Mouse (Mus musculus) heart, adult 2 months (tissue): ENCODE data around the gene Kcnc1. TPM values are rescaled to one million over a fixed set of nuclear protein-coding genes. Genes with fewer than 3 reads are reported as not detected.

Experiments
- DNase-seq, 2 experiments: peaks; one replicate each; pipeline ENCODE4 v3.0.0; 2021
- H3K27ac ChIP-seq: fragments of 200-600 bp; 2 replicates; pipeline ENCODE4 v1.8.1; 2022
- H3K27me3 ChIP-seq: fragments of 200-500 bp; 2 replicates; pipeline ENCODE4 v1.6.1; 2012; ENCODE audit warnings: mild to moderate bottlenecking, low read length, inconsistent platforms, mixed read lengths; ENCODE audit not compliant: control insufficient read depth, insufficient read depth
- H3K36me3 ChIP-seq: fragments of 200-500 bp; 2 replicates; pipeline ENCODE4 v1.6.1; 2012; ENCODE audit warnings: low read length, inconsistent platforms; ENCODE audit not compliant: control insufficient read depth, insufficient read depth
- H3K4me1 ChIP-seq: fragments of 200-500 bp; 2 replicates; pipeline ENCODE4 v1.6.1; 2011; ENCODE audit warnings: low read length; ENCODE audit not compliant: control insufficient read depth, insufficient read depth
- H3K4me3 ChIP-seq: fragments of 200-600 bp; 2 replicates; pipeline ENCODE4 v1.8.1; 2022
- H3K79me2 ChIP-seq: fragments of 200-500 bp; replicated peaks from 2 replicates; pipeline ENCODE4 v1.6.1; 2012; ENCODE audit warnings: mild to moderate bottlenecking, inconsistent platforms, low read length, moderate library complexity, mixed read lengths; ENCODE audit not compliant: control insufficient read depth, insufficient read depth
- H3K9ac ChIP-seq: fragments of 200-500 bp; 2 replicates; pipeline ENCODE4 v1.6.1; 2012; ENCODE audit warnings: low read depth, mild to moderate bottlenecking, control low read depth, inconsistent platforms, low read length, mixed read lengths
- CTCF ChIP-seq: fragments of 200-600 bp; IDR thresholded peaks from 2 replicates; pipeline ENCODE4 v1.8.1; 2022; ENCODE audit warnings: antibody characterized with exemption, mild to moderate bottlenecking, moderate library complexity
- EP300 ChIP-seq: fragments of 200-500 bp; IDR thresholded peaks from 2 replicates; pipeline ENCODE4 v1.6.1; 2011; ENCODE audit warnings: low read depth, low read length, control low read depth; ENCODE audit not compliant: insufficient read depth
- POLR2A ChIP-seq: fragments of 200-500 bp; IDR thresholded peaks from 2 replicates; pipeline ENCODE4 v1.6.1; 2011; ENCODE audit warnings: mild to moderate bottlenecking, low read depth, low read length, control low read depth; ENCODE audit not compliant: insufficient read depth
- WGBS: fragments of 180-500 bp; shearing (Covaris S2); methylation state at CpG from one replicate; pipeline ENCODE4 v1.1.7; 2018; 5-methylcytosine and 5-hydroxymethylcytosine counted together
- intact Hi-C: fragments of 180-260 bp; cut with DNase I; formaldehyde crosslinking; loops from one replicate; pipeline ENCODE4 v1.15.1; 2025
- polyA plus RNA-seq: library from polyadenylated mRNA; depleted of rRNA; stranded (reverse); fragments of >200 nt; gene quantifications from 2 replicates; pipeline ENCODE4 v1.2.3, GENCODE M21; 2012
- total RNA-seq, 2 experiments: library from RNA; stranded (reverse); gene quantifications; 2 replicates each; pipeline ENCODE4 v1.2.3; 2021

The Kcnc1 gene
- total and polyA plus RNA-seq, 3 experiments = 0.09 to 0.21 (median 0.10) TPM

DNA sequence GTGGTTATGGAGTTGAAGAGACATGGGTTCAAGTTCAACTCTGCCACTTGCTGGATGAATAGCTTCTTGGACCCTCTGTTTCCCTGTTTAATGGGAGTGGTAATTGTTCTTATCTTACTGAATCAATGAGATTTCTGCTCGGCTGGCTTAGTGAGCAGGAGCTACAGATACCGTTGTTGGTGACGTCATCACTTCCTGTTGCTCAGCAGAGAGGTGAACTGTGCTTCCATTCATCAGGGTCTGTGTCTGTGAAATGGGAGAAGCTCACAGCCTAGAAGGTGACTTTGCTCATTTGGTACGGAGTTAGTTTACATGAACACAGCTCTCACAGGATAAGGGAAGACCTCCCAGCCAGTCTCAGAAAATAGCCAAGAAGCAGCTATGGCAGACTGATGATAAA is 42.4 kb upstream of the Kcnc1 start:
- H3K9ac ChIP-seq = no peak overlapping the region
- intact Hi-C loops = no loop called here
- peaks cover 3% of the 10 kb centered on the region for H3K27me3 ChIP-seq
- 25% methylated on average over 4 of the region's 4 CpGs for WGBS
- H3K79me2 ChIP-seq = no peaks in the 10 kb centered on the region
- H3K4me1 ChIP-seq = no peaks in the 10 kb centered on the region
- no peaks in the 10 kb centered on the region for H3K36me3 ChIP-seq
- no peak for DNase-seq
- TF ChIP-seq EP300 (no peak), CTCF (no peak), POLR2A (no peak)
- no peak overlapping the region for H3K27ac ChIP-seq
- H3K4me3 ChIP-seq = no peak overlapping the region

DNA sequence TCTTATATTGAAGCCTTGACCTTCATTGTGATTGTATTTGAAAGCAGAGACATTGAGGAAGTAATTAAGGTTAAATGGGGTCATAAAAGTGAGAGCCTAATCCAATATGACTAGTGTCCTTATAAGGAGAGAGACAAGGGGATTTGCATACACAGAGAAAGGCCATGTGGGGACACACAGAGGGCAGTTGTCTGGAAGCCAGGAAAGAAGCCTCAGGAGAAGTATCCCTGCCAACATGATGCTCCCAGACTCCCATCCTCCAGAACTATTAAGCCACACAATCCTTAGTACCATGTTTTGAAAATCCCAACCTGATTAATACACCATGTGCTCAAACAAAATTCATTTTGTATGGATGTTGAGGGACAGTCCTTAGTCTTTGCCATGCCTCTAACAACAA is 34.5 kb upstream of the Kcnc1 start:
- Histone ChIP-seq H3K27me3 (no peaks in the 10 kb centered on the region; the same call in 1 of the 2 replicates), H3K79me2 (no peaks in the 10 kb centered on the region), H3K4me1 (no peaks in the 10 kb centered on the region), H3K4me3 (no peak overlapping the region), H3K27ac (no peak overlapping the region), H3K9ac (no peak overlapping the region), H3K36me3 (no peaks in the 10 kb centered on the region)
- intact Hi-C loops = no loop called here
- no peak for DNase-seq
- TF ChIP-seq POLR2A = no peak
- no peak for TF ChIP-seq CTCF
- TF ChIP-seq EP300 = no peak

DNA sequence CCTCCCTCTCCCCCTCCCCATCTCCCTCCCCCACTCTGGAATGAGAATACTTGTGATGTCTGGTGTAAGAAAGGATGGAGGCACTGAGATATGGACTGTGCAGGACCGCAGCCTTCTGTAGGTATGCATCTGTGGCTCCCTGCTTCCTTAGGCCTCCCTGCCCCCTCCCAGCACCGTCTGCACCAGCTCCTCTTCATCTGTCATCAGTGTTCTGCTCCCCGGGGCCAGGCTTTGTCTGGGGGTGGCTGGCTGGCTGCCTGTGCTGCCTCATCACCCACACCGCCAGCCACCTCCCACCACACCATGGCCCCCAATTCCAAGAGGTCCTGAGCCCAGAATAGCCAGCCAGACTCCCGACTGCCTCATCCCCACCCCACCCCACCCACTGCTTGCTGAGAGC is 32.1 kb upstream of the Kcnc1 start:
- intact Hi-C loops = no loop called here
- DNase-seq = no peak
- Histone ChIP-seq H3K27me3 (no peaks in the 10 kb centered on the region; the same call in 1 of the 2 replicates), H3K9ac (no peak overlapping the region), H3K27ac (no peak overlapping the region), H3K36me3 (no peaks in the 10 kb centered on the region), H3K4me3 (no peak overlapping the region), H3K4me1 (no peaks in the 10 kb centered on the region), H3K79me2 (no peaks in the 10 kb centered on the region)
- 37% methylated on average over 5 of the region's 5 CpGs for WGBS
- TF ChIP-seq CTCF (no peak), POLR2A (no peak), EP300 (no peak)

DNA sequence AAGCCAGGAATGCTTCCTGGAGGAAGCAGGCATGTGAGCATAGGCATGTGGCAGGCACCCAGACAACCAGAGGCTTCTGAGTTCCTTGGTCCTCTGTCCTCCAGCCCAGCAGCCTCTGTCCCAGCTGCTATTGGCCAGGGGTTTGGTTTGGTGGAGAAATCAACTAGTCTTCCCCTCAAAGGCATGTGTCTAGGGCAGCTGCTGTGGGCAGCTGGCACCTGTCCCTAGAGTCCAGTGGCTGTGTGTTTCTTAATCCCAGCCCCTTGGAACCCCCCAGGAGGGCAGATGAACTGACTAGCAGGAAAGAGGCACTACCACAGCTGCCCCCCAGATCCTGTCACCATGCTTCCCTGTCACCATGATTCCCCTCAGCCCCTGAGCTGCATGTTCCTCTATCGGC is 30.5 kb upstream of the Kcnc1 start:
- Histone ChIP-seq H3K4me3 (no peak overlapping the region), H3K9ac (no peak overlapping the region), H3K79me2 (no peaks in the 10 kb centered on the region), H3K27ac (no peak overlapping the region), H3K36me3 (no peaks in the 10 kb centered on the region), H3K4me1 (peaks cover under 1% of the 10 kb centered on the region; the same call in 1 of the 2 replicates), H3K27me3 (no peaks in the 10 kb centered on the region; the same call in 1 of the 2 replicates)
- intact Hi-C loops = no loop called here
- DNase-seq = no peak
- TF ChIP-seq POLR2A = no peak
- no peak for TF ChIP-seq CTCF
- TF ChIP-seq EP300 = no peak
- 64% methylated on average over 1 of the region's 1 CpGs for WGBS

DNA sequence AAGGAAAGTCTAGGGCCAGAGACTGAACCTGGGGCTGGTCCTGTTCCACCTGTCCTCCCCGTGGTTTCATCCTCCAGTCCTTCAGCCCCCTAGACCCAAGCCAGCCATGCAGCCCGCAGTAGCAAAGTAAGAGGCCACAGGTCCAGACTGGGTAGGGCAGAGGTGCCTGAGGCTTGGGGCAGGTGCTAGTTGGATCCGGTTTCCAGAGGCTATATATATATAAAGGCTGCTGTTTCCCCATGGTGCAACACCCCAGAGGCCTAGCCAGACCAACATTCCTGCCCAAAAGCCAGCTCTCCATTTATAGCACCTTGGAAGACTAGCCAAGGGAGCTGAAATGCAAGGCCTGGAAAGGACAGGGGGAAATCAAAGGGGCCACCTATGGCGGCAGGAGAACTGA is 25.2 kb upstream of the Kcnc1 start:
- Histone ChIP-seq H3K9ac (no peak overlapping the region), H3K4me1 (peaks cover 3% of the 10 kb centered on the region), H3K27me3 (no peaks in the 10 kb centered on the region), H3K79me2 (no peaks in the 10 kb centered on the region), H3K4me3 (no peak overlapping the region), H3K27ac (no peak overlapping the region), H3K36me3 (no peaks in the 10 kb centered on the region)
- TF ChIP-seq POLR2A (no peak), CTCF (no peak), EP300 (no peak)
- intact Hi-C loops = no loop called here
- 46% methylated on average over 4 of the region's 4 CpGs for WGBS
- peak in 1 of 2 experiments; percentile 29 for DNase-seq

DNA sequence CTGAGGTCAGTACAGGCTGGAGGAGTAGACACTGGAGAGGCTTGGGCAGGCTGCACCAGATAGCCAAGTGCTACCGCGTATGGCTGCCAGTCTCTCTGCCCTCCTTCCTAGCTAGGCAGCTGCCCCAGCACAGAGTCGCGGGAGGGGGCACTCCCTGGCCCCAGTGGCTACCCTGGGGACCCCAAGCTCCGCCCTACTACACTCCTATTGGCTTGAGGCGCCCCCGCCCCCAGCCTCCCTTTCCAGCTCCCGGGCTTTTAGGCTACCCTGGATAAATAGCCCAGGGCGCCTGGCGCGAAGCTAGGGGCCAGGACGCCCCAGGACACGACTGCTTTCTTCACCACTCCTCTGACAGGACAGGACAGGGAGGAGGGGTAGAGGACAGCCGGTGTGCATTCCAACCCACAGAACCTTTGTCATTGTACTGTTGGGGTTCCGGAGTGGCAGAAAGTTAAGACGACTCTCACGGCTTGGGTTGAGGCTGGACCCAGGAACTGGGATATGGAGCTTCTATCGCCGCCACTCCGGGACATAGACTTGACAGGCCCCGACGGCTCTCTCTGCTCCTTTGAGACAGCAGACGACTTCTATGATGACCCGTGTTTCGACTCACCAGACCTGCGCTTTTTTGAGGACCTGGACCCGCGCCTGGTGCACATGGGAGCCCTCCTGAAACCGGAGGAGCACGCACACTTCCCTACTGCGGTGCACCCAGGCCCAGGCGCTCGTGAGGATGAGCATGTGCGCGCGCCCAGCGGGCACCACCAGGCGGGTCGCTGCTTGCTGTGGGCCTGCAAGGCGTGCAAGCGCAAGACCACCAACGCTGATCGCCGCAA is 19.9 kb upstream of the Kcnc1 start, which contains the start of gene Myod1:
Gene Myod1, plus strand, starts transcription at position 303 of the 836 bp plus-strand sequence.
- 7% methylated on average over 44 of the region's 44 CpGs for WGBS
- TF ChIP-seq EP300 (no peak), CTCF (no peak), POLR2A (no peak)
- Histone ChIP-seq H3K36me3 (no peaks in the 10 kb centered on the region), H3K9ac (no peak within 1 kb of the TSS), H3K4me1 (no peaks in the 10 kb centered on the region), H3K4me3 (no peak within 1 kb of the TSS), H3K27ac (no peak within 1 kb of the TSS), H3K27me3 (peaks cover 6% of the 10 kb centered on the region), H3K79me2 (no peaks in the 10 kb centered on the region)
- no peak for DNase-seq
- intact Hi-C loops = no loop called here
